Mouse (Mus musculus) left cerebral cortex, adult 11 months (tissue): ENCODE measurements around the gene Samd5.

Experiments
- DNase-seq: peaks from one replicate; pipeline ENCODE4 v3.0.0; 2022; ENCODE audit warnings: low spot score

Samd5 gene

GRCm38 (mm10) chr10:9674561-9675521 is at the start of gene Samd5:
Gene Samd5 (minus strand): TSS chr10:9675208.
- DNase-seq = no peak

- DNase-seq = no peak
Measured at GRCm38 (mm10) chr10:9722519-9723303, 47.7 kb upstream of the Samd5 start.

DNA sequence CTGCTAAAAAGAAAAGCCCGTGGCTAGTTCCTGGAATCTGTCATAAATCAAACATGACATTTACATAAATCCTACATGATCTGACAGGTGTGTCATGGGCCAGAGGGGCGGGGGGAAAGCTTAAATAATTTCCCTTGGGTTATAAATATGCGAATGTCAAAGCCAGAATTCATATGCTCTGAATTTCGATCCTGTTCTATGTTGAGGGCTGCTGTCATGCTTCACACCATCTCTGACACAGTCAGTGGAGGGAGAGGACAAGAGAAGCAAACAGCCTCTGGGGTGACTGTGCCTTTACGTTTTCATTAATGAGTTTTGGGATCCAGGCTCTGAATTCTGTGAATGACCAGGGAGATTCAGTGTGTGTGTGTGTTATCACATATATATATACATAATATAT is 45.0 kb upstream of the Samd5 start:
- DNase-seq = no peak

DNA sequence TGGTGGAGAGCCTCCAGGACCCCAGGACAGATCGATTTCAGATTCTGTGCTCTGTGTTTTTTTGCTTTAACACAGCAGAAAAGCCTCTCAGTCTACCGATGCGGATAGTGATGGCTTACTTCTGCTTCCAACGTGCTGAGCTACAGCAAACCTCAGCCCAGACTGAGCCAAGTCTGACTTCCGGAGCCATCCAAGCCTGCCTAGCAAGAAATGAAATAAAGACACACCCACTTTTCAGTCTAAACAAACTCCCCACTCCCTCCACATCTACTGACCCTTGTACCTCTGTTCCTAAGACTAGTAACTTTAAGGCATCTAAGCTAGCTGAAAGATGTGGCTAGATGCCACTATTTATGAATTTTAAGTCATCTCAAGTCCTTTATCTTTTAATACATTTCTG is 43.1 kb upstream of the Samd5 start:
- DNase-seq = no peak

DNA sequence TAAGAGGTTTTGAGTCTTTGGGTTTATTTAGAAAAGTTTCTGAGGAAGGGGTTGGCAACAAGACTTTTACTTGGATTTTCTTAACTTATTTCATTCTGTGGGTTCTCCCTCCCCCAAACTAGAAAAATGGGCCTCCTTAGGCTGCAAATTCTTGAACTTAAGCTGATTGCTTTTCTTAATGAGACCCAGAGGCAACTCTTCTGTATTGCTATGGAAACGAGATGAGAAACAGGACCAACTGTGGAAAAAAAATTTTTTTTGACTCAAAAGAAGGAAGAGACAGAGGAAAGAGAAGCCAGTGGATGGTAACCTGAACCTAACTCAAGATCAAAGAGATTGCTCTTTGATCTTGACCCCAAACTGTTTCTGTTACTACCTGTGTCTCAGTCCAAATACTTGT is 29.9 kb upstream of the Samd5 start:
- no peak for DNase-seq

GRCm38 (mm10) chr10:9699071-9699761 is 24.2 kb upstream of the Samd5 start:
- DNase-seq = no peak

DNA sequence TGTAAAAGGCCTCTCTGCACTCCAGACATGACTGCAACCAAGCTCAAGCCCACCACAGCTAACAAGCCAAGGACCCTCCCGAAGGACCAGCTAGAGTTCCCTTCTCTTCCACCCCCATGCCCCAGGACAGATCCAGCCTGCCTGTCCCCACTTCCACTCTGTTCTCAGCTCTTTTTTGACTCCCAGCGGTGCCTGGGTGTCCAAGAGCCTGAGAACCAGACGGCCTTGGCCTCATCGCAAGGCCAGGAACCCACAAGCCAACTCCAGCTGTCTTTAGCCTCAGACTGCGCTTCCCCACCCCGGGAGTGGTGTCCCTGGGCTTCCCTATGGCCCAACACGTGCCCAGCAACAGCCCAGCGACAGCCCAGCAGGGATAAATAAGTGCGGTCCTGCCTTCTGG is 23.1 kb upstream of the Samd5 start:
- no peak for DNase-seq

DNA sequence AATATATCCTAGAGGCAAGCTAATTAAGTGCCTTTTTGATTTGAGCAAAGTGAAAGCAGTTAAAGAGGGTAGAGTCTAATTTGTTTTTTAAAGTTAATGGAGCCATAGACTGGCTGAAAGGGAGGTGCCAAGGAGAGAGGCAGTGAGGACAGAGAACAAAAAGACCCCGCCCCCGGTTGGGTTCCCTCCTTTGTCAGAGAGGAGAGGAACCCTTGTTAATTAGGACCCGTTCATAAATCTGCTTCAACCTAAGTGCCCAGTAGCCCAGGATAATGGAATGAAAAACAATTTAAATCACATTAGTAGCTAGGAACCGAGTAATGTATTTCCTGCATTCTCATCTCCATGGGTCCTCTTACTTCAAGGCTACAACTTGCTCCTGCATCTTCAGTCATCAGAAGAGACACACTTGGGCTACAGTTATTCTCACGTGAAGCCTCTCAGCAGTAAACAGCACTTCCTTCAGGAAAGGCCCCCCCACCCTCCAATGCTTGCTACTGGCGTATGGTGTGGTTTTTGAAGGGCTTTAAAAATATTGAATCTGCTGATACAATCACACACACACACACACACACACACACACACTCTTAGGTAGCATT is 21.6 kb upstream of the Samd5 start:
- DNase-seq = no peak

DNA sequence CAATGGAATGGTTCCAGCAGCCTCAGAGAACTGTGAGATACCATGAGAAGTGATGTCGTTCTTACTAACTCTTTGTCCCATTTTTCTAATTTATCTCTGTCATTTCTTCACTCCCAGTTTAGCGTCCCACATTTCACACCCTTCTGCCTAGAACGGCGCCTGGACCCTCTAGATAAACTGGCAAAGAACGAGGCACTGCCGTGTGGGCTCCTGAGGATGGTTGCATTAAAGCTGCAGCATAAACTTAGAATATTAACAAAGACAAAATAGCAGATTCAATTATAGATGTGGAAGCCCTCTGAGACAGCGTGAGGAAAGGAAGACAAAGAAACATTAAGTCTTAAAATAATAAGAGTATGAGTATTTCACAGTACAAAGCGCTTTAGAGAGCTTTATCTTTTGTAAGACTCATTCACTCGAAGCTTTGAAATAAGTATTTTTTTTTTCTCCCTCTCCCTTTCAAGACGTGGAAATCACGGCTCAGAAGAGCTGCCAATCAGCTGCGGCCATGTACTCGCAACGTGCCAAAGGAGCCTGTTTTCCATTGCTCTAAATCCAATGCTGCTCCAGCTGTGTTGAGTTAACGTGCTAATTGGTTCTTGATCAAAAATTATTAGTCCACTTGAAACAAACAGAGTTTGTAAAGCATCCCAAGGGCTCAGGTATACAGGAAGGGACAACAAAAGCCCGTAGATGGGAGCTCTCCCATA is 19.1 kb upstream of the Samd5 start:
- DNase-seq = no peak

DNA sequence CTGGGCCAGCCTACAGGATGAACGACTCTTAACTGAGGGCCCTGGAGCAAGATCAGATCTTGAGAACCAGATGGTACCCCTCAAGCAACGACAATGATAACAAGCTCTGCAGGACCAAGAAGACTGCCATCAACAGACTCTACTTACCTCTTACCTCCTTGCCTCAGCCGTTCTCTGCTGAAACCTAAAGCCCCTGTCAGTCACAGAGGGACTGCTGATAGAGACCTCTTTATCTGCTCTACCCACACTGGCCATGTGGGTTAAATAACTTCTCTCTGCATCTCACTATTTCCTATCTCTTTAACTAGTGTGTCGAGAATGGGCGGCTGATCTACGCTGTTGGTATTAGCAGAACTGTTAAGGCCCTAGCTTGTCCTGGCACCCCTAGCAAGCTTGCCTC is 5.9 kb upstream of the Samd5 start:
- DNase-seq = no peak

GRCm38 (mm10) chr10:9679911-9680310 is 4.9 kb upstream of the Samd5 start:
- no peak for DNase-seq

DNA sequence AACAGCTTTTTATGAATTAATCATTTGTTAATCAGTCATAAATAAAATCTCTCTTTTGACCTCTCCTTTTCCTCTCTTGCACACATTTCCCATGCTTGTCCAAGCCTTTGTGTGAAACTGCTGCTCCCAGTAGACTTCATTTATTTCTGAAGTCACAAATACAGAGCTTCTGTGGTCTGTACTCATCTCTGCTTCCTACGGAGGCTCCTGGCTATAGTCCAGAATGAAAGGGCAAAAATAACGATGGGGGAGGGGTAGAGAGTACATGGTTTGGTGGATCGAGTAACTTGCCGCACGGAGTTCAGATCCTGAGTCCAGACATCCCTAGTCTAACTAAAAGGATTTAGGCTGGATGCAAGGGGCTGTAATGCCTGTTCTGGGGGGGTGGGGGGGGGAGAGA is 3.1 kb upstream of the Samd5 start:
- DNase-seq = no peak

- DNase-seq = peak; percentile 44
Measured at GRCm38 (mm10) chr10:9676886-9677285, 1.9 kb upstream of the Samd5 start.

DNA sequence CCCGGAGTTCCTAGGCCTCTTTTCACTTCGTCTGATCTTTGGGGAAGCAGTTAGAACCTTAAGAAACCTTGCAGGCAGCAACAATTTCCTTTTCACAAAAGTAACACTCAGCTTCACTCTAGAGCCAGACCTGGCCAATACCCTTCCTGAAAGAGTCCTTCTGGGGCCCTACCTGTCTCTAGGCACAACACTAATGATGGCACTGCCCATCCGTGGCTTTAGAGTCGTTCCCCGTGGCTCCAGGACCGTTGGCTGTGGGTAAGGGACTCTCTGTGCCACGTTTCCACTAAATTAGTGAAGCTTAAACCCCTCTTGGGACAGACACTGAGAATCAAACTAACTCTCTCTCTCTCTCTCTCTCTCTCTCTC is 1.4 kb upstream of the Samd5 start:
- no peak for DNase-seq

GRCm38 (mm10) chr10:9675550-9676417 is 776 bp upstream of the Samd5 start:
- no peak for DNase-seq

DNA sequence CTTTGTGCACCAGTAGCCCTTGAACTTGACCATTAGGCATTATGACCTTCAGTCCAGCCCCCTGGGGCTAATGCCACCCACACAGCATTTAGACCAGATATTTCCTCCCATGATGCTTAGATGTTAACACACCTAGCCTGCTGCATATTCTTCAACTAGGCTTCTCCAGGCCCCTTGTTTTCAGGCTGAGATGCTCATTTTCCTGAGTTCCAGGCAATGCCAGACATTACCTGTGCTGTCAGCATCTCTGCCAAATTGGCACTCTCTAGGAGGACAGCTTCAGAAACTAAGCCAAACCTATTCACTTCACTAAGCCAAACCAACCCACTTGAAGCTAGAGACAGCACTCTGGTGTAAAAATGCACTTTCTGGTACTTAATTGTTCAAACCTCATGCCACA is 1.7 kb downstream of the Samd5 start:
- no peak for DNase-seq

- no peak for DNase-seq
Measured at GRCm38 (mm10) chr10:9672751-9673150, 2.3 kb downstream of the Samd5 start.

DNA sequence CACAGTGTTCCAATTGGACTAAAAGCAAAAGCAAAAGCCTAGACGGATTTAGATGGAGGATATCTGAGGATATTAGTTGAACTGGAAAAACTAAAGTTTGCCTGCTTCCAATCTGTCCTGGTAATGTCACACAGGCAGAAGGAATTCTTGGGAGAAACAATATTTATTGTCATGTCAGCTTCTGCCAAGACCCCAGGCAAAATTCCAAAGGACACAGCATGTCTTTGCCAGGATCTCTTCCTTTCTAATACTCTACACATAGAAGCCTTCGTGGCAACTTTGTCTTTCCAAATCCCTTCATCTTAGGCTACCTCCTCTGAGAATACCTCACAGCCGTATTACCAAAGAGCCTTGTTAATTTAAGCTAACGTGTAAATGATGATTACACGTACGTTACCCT is 4.7 kb downstream of the Samd5 start:
- no peak for DNase-seq

DNA sequence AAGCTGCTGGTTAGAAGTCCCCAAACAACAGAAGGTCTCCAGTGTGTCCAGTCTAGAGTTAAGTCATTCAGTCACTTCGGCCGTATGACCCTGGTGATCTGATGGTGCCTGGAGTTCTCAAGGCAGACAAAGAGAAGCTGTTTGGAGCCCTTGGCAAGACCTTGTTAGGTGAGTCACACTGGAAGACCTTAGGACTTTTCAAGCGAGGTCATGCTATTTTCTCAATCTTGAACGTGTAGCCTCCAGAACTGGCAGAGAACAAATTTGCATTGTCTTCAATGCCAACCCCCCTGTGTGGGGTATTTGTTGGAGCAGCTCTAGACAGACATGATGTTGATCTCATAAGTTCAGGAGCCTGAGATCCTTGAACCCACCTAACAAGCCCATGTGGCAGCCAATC is 6.2 kb downstream of the Samd5 start:
- DNase-seq = no peak

DNA sequence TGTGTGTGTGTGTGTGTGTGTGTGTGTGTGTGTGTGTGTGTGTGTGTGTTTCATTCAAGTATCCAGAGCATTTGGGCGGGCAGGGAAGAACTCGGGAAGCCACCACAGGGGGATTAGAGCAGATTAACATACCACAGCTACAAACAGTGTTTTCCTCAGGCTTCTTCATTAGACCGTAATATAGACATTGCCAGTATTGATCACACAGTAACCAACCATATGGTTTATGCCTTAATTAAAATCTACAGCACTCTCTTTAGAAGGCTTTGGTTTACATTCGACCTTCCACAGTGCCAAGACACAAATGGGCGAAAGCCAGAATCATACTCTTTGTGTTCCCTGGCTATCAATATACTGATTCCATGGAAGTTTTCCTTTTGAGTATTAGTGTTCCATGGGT is 22.1 kb downstream of the Samd5 start:
- DNase-seq = no peak
